Mouse (Mus musculus): ENCODE results near the gene Atpif1. TPM values are rescaled to one million over a fixed set of nuclear protein-coding genes. Genes with fewer than 3 reads are reported as not detected.

Gene Atpif1
- polyA plus RNA-seq (2014; fragmentation: Illumina TruSeq; extraction: RNeasy Lipid Tissue Mini Kit (QIAGEN cat#74804); ENCODE audit: low read depth, low replicate concordance): 403 TPM

GRCm38 (mm10) chr4:132532981-132533916 lies at the start of gene Atpif1:
Atpif1 (minus strand) TSS chr4:132533659.

GRCm38 (mm10) chr4:132563965-132564364 lies 30.5 kb upstream of the Atpif1 start, which contains the start of gene Ptafr:
Ptafr (plus strand) TSS chr4:132564067.

GRCm38 (mm10) chr4:132535406-132536121 lies 2.1 kb upstream of the Atpif1 start, which contains the start of gene Dnajc8:
Dnajc8 (plus strand) TSS chr4:132535550.

GRCm38 (mm10) chr4:132510352-132510798 lies 23.1 kb downstream of the Atpif1 start, which contains the start of gene Sesn2:
Sesn2 (minus strand) TSS chr4:132510501.

Other genes starting within 250 kb of the Atpif1 start
- not detected for gene Rab42, start 230.3 kb downstream of the Atpif1 start, polyA plus RNA-seq (2014; fragmentation: Illumina TruSeq; extraction: RNeasy Lipid Tissue Mini Kit (QIAGEN cat#74804); ENCODE audit: low read depth, low replicate concordance)
- gene Trnau1ap, start 204.1 kb downstream of the Atpif1 start, polyA plus RNA-seq (2014; fragmentation: Illumina TruSeq; extraction: RNeasy Lipid Tissue Mini Kit (QIAGEN cat#74804); ENCODE audit: low read depth, low replicate concordance): 3.5 TPM
- 102 TPM for gene Rcc1, start 180.1 kb downstream of the Atpif1 start, polyA plus RNA-seq (2014; fragmentation: Illumina TruSeq; extraction: RNeasy Lipid Tissue Mini Kit (QIAGEN cat#74804); ENCODE audit: low read depth, low replicate concordance)
- gene Phactr4, start 111.2 kb downstream of the Atpif1 start, polyA plus RNA-seq (2014; fragmentation: Illumina TruSeq; extraction: RNeasy Lipid Tissue Mini Kit (QIAGEN cat#74804); ENCODE audit: low read depth, low replicate concordance): 12.0 TPM
- gene Med18, start 69.7 kb downstream of the Atpif1 start, polyA plus RNA-seq (2014; fragmentation: Illumina TruSeq; extraction: RNeasy Lipid Tissue Mini Kit (QIAGEN cat#74804); ENCODE audit: low read depth, low replicate concordance): 1.7 TPM
- gene Sesn2, start 23.2 kb downstream of the Atpif1 start, polyA plus RNA-seq (2014; fragmentation: Illumina TruSeq; extraction: RNeasy Lipid Tissue Mini Kit (QIAGEN cat#74804); ENCODE audit: low read depth, low replicate concordance): 2.8 TPM
- 171 TPM for gene Dnajc8, start 1.9 kb upstream of the Atpif1 start, polyA plus RNA-seq (2014; fragmentation: Illumina TruSeq; extraction: RNeasy Lipid Tissue Mini Kit (QIAGEN cat#74804); ENCODE audit: low read depth, low replicate concordance)
- gene Ptafr, start 30.4 kb upstream of the Atpif1 start, polyA plus RNA-seq (2014; fragmentation: Illumina TruSeq; extraction: RNeasy Lipid Tissue Mini Kit (QIAGEN cat#74804); ENCODE audit: low read depth, low replicate concordance): 0.20 TPM
- 72.4 TPM for gene Eya3, start 105.3 kb upstream of the Atpif1 start, polyA plus RNA-seq (2014; fragmentation: Illumina TruSeq; extraction: RNeasy Lipid Tissue Mini Kit (QIAGEN cat#74804); ENCODE audit: low read depth, low replicate concordance)
- 8.4 TPM for gene Xkr8, start 198.9 kb upstream of the Atpif1 start, polyA plus RNA-seq (2014; fragmentation: Illumina TruSeq; extraction: RNeasy Lipid Tissue Mini Kit (QIAGEN cat#74804); ENCODE audit: low read depth, low replicate concordance)
- gene Smpdl3b, start 223.6 kb upstream of the Atpif1 start, polyA plus RNA-seq (2014; fragmentation: Illumina TruSeq; extraction: RNeasy Lipid Tissue Mini Kit (QIAGEN cat#74804); ENCODE audit: low read depth, low replicate concordance): 2.4 TPM
- 11.9 TPM for gene Rpa2, start 234.7 kb upstream of the Atpif1 start, polyA plus RNA-seq (2014; fragmentation: Illumina TruSeq; extraction: RNeasy Lipid Tissue Mini Kit (QIAGEN cat#74804); ENCODE audit: low read depth, low replicate concordance)

All from testis, adult 10 weeks (tissue).